Mouse (Mus musculus) testis, adult 2 months (tissue): ENCODE measurements around the gene Slc5a4a.

Experiments used
- CTCF ChIP-seq: fragments of 200-500 bp; IDR thresholded peaks from 2 replicates; pipeline ENCODE4 v1.5.1; 2012; ENCODE audit warnings: low read depth, mild to moderate bottlenecking, inconsistent platforms, low read length, moderate library complexity; ENCODE audit not compliant: control insufficient read depth, insufficient read depth, insufficient replicate concordance
- POLR2A ChIP-seq: fragments of 200-500 bp; IDR thresholded peaks from 2 replicates; pipeline ENCODE4 v1.6.1; 2012; ENCODE audit warnings: low read depth, mild to moderate bottlenecking, inconsistent platforms, low read length, moderate library complexity; ENCODE audit not compliant: control insufficient read depth

DNA sequence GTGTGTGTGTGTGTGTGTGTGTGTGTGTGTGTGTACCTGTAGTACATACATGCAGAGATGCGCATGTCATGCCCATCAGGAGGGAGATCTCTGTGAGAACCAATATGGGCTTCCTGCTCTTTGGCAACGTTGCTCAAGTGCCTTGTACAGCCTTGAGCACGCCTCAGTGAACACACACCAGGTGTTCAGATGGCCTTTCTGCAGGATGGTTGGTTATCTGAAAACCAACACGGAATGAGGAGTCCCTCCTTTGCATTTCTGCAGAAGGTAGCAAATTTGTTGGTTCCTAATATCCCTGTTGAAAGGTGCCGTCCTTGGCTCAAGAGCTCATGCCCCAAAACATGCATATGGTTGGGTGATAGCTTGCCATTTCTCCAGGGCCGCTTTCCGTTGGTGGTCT is 8.7 kb downstream of the Slc5a4a start:
- no peak for TF ChIP-seq POLR2A
- no peak for TF ChIP-seq CTCF
